Mouse (Mus musculus): Measurements from ENCODE around the gene Olfr1232.

Gene Olfr1232

DNA sequence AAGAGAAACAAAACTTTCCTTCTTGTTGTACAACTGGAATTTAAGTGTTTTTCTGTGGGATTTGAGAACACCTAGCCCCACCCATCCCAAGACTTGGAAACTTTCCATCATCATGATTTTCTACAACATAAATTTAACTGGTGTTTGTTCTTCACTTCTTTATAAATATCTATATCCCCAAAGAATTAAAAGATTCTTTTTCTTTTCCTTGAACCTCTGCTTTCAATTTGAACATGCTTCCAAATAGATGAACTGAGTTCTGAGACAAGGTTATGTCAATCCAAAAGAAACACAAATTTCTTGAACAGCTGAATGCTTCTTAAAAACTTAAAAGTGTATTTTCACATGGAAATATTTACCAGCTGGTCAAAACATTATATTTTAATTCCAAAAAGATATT is at the start of gene Olfr1232:
Gene Olfr1232 (minus strand): TSS at position 101 of the 400 bp plus-strand sequence.
- DNase-seq (ENCODE audit: low spot score in 2 of 2), result no peak

DNA sequence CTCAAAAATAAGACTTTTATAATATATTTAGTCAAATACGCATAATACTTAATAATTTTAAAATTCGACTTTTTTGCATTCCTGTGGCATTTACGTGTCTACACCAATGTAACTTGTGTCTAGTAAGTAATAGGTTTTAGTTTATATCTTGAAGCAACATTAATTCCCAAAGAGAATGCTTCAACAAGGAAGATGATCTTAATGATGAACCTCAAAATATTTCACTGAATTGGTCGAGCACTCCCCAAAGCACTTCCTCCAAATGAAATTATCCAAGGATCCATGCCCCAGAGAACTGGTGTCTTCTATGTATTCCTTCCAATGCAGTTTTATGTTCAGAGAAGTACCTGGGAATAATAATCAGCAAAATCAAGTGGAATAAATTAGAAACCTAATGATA is 35.3 kb upstream of the Olfr1232 start, which contains the start of gene Olfr1234:
Gene Olfr1234 (minus strand): TSS at position 101 of the 400 bp plus-strand sequence.
- DNase-seq (ENCODE audit: low spot score in 2 of 2), result no peak

DNA sequence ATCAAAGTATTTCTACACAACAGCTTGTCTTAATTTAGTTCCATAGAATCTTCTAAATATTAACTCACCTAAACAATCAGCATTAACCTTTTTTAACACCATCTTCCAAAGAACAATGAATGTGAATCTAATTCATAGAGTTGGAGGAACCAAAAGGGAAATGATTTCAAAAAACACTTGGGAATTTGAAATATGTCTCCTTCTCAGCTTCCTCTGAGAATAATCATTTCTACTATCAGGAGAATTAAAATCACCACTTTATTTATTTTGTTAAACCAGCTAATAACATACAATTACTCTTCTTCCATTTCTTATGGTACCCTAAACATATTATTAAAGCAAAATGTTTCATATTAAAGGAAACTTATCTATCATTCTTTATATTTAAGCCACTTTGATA is 12.8 kb upstream of the Olfr1232 start, which contains the start of gene Olfr1233:
Gene Olfr1233 (minus strand): TSS at position 101 of the 400 bp plus-strand sequence.
- no peak for DNase-seq (ENCODE audit: low spot score in 2 of 2)

DNA sequence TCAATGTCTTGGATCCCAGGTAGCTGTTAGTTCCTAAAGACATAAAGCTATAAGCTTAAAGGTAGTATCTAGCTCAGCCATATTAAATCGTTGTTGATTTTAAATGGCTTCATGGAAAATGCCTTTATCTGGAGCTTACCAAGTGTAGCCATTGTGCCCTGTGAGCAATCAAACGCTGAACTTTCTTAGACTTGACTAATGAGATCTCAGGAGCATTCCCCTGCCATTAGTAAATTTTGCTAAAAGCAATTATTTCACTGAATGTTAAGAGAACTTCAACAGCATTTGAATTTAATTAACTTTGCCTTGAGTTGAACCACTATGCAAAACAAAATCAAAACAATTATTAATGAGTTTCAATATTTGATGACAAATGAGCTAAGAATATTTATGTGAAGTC is 22.5 kb downstream of the Olfr1232 start, which contains the start of gene Olfr1231:
Gene Olfr1231 (minus strand): TSS at position 101 of the 400 bp plus-strand sequence.
- no peak for DNase-seq (ENCODE audit: low spot score in 2 of 2)

DNA sequence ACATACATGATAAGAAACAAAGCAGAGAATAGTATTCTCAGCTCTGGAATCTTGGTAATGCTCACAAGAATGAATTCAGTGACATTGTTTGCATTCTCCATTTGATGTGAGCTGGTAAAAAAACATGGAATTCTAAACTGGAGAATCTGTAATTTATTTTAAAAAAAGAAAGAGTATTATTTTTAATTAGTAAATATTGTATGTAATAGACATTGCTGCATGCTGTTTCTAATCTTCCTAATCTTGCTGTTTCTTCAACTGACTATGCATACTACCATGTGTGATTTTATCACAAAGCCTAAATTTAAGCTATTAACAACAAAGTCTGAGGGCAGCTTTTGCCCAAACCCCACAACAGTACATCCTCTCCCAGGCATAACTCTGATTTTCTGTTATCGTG is 32.3 kb downstream of the Olfr1232 start, which contains the start of gene Olfr1230:
Gene Olfr1230 (minus strand): TSS at position 101 of the 400 bp plus-strand sequence.
- DNase-seq (ENCODE audit: low spot score in 2 of 2), result no peak

DNA sequence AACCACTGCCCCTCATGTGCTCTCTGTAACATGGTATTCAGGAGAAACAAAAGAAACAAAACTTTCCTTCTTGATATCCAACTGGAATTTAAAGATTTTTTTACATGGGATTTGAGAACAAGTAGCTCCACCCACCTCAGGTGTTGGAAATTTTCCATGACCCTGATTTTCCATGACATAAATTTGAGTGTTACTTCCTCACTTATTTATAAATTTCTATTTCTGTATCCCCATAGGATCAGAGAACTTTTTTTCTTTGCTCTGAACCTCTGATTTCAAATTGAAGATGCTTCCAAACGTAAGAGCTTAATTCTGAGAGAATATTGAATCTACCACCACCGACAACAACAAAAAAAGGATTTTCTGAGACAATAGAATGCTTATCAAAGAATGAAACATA is 41.6 kb downstream of the Olfr1232 start, which contains the start of gene Olfr1229:
Gene Olfr1229 (minus strand): TSS at position 101 of the 400 bp plus-strand sequence.
- DNase-seq (ENCODE audit: low spot score in 2 of 2), result no peak

All from urinary bladder, adult 18-20 months (tissue).